Comparison of ENCODE assay signal across 9 mouse cellular contexts in genomic region chr1:119502729-119503128, GRCm38 (mm10). TPM values are rescaled to one million over a fixed set of nuclear protein-coding genes. Genes with fewer than 3 reads are reported as not detected.
DNase-seq lines count a peak whose midpoint lies in the region; ATAC-seq lines count a peak whose summit lies in the region.
"Had no signal": no experiment of that assay in that cellular context is flagged by ENCODE, and none has a peak within 500 bp of the region (broad histone marks: within the 10 kb centered on the region; RNA-seq: fewer than 3 reads in every experiment).

No protein-coding gene starts in this region.

- ATAC-seq in hindbrain, embryonic 13.5 days (ENCODE audit: low FRiP score) = no peak
- no peak for ATAC-seq in intestine, embryonic 15.5 days
- ATAC-seq in neural tube, embryonic 12.5 days (ENCODE audit: low FRiP score, low read depth) = no peak

- WGBS in hindbrain, embryonic 13.5 days = 90% methylated on average over 11 of the region's 11 CpGs
- WGBS in hindbrain, embryonic 10.5 days = 93% methylated on average over 11 of the region's 11 CpGs
- 90% methylated on average over 11 of the region's 11 CpGs for WGBS in intestine, embryonic 15.5 days
- WGBS in neural tube, embryonic 12.5 days = 89% methylated on average over 11 of the region's 11 CpGs

- no peak for DNase-seq in hindbrain, embryonic 10.5 days (ENCODE audit: low spot score)
- peak; percentile 28 for DNase-seq in adipocyte (ENCODE audit: low spot score)
- DNase-seq in ovary, postnatal 36 days (ENCODE audit: low spot score) = no peak
- no peak for DNase-seq in adrenal gland, postnatal 14 days
- DNase-seq in urinary bladder, postnatal 4 days (ENCODE audit: low spot score in 2 of 2) = no peak
- DNase-seq: kidney, adult 11 months had no signal

- no peak overlapping the region for H3K27ac ChIP-seq in hindbrain, embryonic 13.5 days
- no peak overlapping the region for H3K27ac ChIP-seq in hindbrain, embryonic 10.5 days
- no peak overlapping the region for H3K27ac ChIP-seq in intestine, embryonic 15.5 days
- H3K27ac ChIP-seq in neural tube, embryonic 12.5 days = no peak overlapping the region

- H3K27me3 ChIP-seq in hindbrain, embryonic 13.5 days = peaks cover 20% of the 10 kb centered on the region
- H3K27me3 ChIP-seq in hindbrain, embryonic 10.5 days (ENCODE audit: insufficient read depth, poor library complexity, severe bottlenecking) = peaks cover 20% of the 10 kb centered on the region
- no peaks in the 10 kb centered on the region for H3K27me3 ChIP-seq in intestine, embryonic 15.5 days (replicated peaks)
- H3K27me3 ChIP-seq in neural tube, embryonic 12.5 days (replicated peaks) = peaks cover 5% of the 10 kb centered on the region; the same call in 1 of the 2 replicates

- peak overlapping the region; percentile 76 for H3K4me3 ChIP-seq in hindbrain, embryonic 13.5 days
- H3K4me3 ChIP-seq in hindbrain, embryonic 10.5 days = no peak overlapping the region
- peak overlapping the region; percentile 85 for H3K4me3 ChIP-seq in intestine, embryonic 15.5 days (replicated peaks)
- no peak overlapping the region for H3K4me3 ChIP-seq in neural tube, embryonic 12.5 days

- H3K36me3 ChIP-seq in hindbrain, embryonic 13.5 days = peaks cover 3% of the 10 kb centered on the region; the same call in 1 of the 2 replicates
- peaks cover 8% of the 10 kb centered on the region; the same call in 1 of the 2 replicates for H3K36me3 ChIP-seq in hindbrain, embryonic 10.5 days
- no peaks in the 10 kb centered on the region; the same call in 1 of the 2 replicates for H3K36me3 ChIP-seq in intestine, embryonic 15.5 days
- H3K36me3 ChIP-seq in neural tube, embryonic 12.5 days = no peaks in the 10 kb centered on the region

- peak overlapping the region; percentile 86 for H3K4me2 ChIP-seq in hindbrain, embryonic 13.5 days
- H3K4me2 ChIP-seq in intestine, embryonic 15.5 days (replicated peaks) = peak overlapping the region; percentile 67
- peak overlapping the region; percentile 82; the same call in 1 of the 2 replicates for H3K4me2 ChIP-seq in neural tube, embryonic 12.5 days (replicated peaks)

- H3K4me1 ChIP-seq in hindbrain, embryonic 13.5 days (replicated peaks) = peaks cover 31% of the 10 kb centered on the region
- peaks cover 30% of the 10 kb centered on the region for H3K4me1 ChIP-seq in hindbrain, embryonic 10.5 days (replicated peaks)
- H3K4me1 ChIP-seq in intestine, embryonic 15.5 days (replicated peaks) = peaks cover 14% of the 10 kb centered on the region
- H3K4me1 ChIP-seq in neural tube, embryonic 12.5 days = peaks cover 19% of the 10 kb centered on the region

- no peak overlapping the region for H3K9ac ChIP-seq in hindbrain, embryonic 13.5 days
- H3K9ac ChIP-seq in intestine, embryonic 15.5 days = peak overlapping the region; percentile 83; the same call in 1 of the 2 replicates
- no peak overlapping the region for H3K9ac ChIP-seq in neural tube, embryonic 12.5 days

- H3K9me3 ChIP-seq in hindbrain, embryonic 13.5 days = no peaks in the 10 kb centered on the region
- H3K9me3 ChIP-seq in hindbrain, embryonic 10.5 days = no peaks in the 10 kb centered on the region
- no peaks in the 10 kb centered on the region for H3K9me3 ChIP-seq in intestine, embryonic 15.5 days
- 0 out of 2 replicates have a peak, but pooled peaks cover 4% of the 10 kb centered on the region for H3K9me3 ChIP-seq in neural tube, embryonic 12.5 days

RNA-seq across cellular contexts. Expression of gene Ralb, which starts 1.9 kb away (rescaled TPM):
- 67.3 and 69.0 TPM in 2 replicates for polyA plus RNA-seq in hindbrain, embryonic 13.5 days (2015; fragmentation: Nextera tagmentation; extraction: Ambion mirVana)
- polyA plus RNA-seq in hindbrain, embryonic 10.5 days (2016; fragmentation: Nextera tagmentation; extraction: Ambion mirVana) = 96.8 and 103 TPM in 2 replicates
- polyA plus RNA-seq in intestine, embryonic 15.5 days (2015; fragmentation: Nextera tagmentation; extraction: Ambion mirVana) = 172 and 179 TPM in 2 replicates
- polyA plus RNA-seq in neural tube, embryonic 12.5 days (2016; fragmentation: Nextera tagmentation; extraction: Ambion mirVana) = 94.1 and 95.6 TPM in 2 replicates
- 58.1 and 60.8 TPM in 2 replicates for total RNA-seq in adrenal gland, postnatal 14 days (2021)

RNA-seq across cellular contexts. Expression of gene Tmem185b, which starts 23.2 kb away (rescaled TPM):
- polyA plus RNA-seq in hindbrain, embryonic 13.5 days (2015; fragmentation: Nextera tagmentation; extraction: Ambion mirVana) = 19.5 and 20.5 TPM in 2 replicates
- 17.9 and 20.2 TPM in 2 replicates for polyA plus RNA-seq in hindbrain, embryonic 10.5 days (2016; fragmentation: Nextera tagmentation; extraction: Ambion mirVana)
- 24.0 and 25.7 TPM in 2 replicates for polyA plus RNA-seq in intestine, embryonic 15.5 days (2015; fragmentation: Nextera tagmentation; extraction: Ambion mirVana)
- 18.2 and 19.7 TPM in 2 replicates for polyA plus RNA-seq in neural tube, embryonic 12.5 days (2016; fragmentation: Nextera tagmentation; extraction: Ambion mirVana)
- 19.6 and 20.8 TPM in 2 replicates for total RNA-seq in adrenal gland, postnatal 14 days (2021)

Comparison
In these comparisons a context has a peak if more than half of its experiments do, and no peak if none do; other contexts are left out.
1. H3K4me3 ChIP-seq: peak in hindbrain, embryonic 13.5 days (single experiment) and intestine, embryonic 15.5 days (single experiment); none in hindbrain, embryonic 10.5 days (single experiment) and neural tube, embryonic 12.5 days (single experiment).
2. Peak in every context shown above with its lines, with median percentiles within 50 percentile points of each other: H3K4me2 ChIP-seq.